Mouse (Mus musculus) hindbrain, embryonic 10.5 days (tissue): ENCODE measurements around the gene Ostf1. TPM values are rescaled to one million over a fixed set of nuclear protein-coding genes. Genes with fewer than 3 reads are reported as not detected.

Experiments
- DNase-seq: peaks from one replicate; pipeline ENCODE4 v3.0.0-alpha.2; 2017; ENCODE audit warnings: low spot score
- H3K27ac ChIP-seq: fragments of 300-500 bp; sonication (generic); 2 replicates; pipeline ENCODE4 v1.5.1; 2016; ENCODE audit warnings: mild to moderate bottlenecking, moderate library complexity
- H3K27me3 ChIP-seq: fragments of 300-500 bp; sonication (generic); 2 replicates; pipeline ENCODE4 v1.6.1; 2016; ENCODE audit warnings: mild to moderate bottlenecking; ENCODE audit not compliant: poor library complexity, insufficient read depth, severe bottlenecking
- H3K36me3 ChIP-seq: fragments of 300-500 bp; sonication (generic); 2 replicates; pipeline ENCODE4 v1.6.1; 2016; ENCODE audit warnings: mild to moderate bottlenecking, moderate library complexity
- H3K4me1 ChIP-seq: fragments of 300-500 bp; sonication (generic); replicated peaks from 2 replicates; pipeline ENCODE4 v1.6.1; 2016; ENCODE audit warnings: mild to moderate bottlenecking
- H3K4me3 ChIP-seq: fragments of 300-500 bp; sonication (generic); 2 replicates; pipeline ENCODE4 v1.5.1; 2016; ENCODE audit warnings: mild to moderate bottlenecking, moderate library complexity
- H3K9me3 ChIP-seq: fragments of 300-500 bp; sonication (generic); 2 replicates; pipeline ENCODE4 v1.6.1; 2016; ENCODE audit warnings: mild to moderate bottlenecking, moderate library complexity
- WGBS: fragments of 180-500 bp; shearing (Covaris S2); methylation state at CpG from one replicate; pipeline ENCODE4 v1.1.7; 2016; 5-methylcytosine and 5-hydroxymethylcytosine counted together
- polyA plus RNA-seq: library from polyadenylated mRNA; unstranded; fragments of >200 nt; fragmentation: Nextera tagmentation; extraction: Ambion mirVana; gene quantifications from 2 replicates; pipeline ENCODE4 v1.2.1, GENCODE M21; 2016

Ostf1 gene
- polyA plus RNA-seq, 1 experiment from 2014 or later = 52.1 TPM

DNA sequence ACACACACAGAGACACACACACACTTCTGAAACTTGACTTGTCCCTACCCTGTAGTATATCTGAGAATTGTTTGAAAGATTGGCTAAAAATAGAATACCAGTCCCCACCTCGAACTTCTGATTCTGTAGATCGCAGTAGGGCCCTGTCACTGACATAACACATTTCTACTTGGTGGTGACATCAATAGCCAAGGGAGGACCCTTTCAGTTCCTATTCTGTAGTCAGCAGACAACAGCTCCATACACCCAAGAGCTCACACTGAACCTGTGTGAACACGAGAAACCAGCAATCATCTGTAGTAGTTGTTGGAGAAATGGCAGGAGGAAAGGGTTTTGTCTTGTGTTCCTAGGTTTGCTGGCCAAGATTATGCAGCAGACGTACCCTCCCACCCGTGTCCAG lies 23.4 kb upstream of the Ostf1 start:
- H3K9me3 ChIP-seq = no peaks in the 10 kb centered on the region
- peaks cover 6% of the 10 kb centered on the region for H3K4me1 ChIP-seq
- H3K27ac ChIP-seq = no peak overlapping the region
- DNase-seq = no peak
- H3K4me3 ChIP-seq = no peak overlapping the region
- H3K36me3 ChIP-seq = no peaks in the 10 kb centered on the region
- WGBS = 90% methylated on average over 5 of the region's 5 CpGs
- H3K27me3 ChIP-seq = no peaks in the 10 kb centered on the region

DNA sequence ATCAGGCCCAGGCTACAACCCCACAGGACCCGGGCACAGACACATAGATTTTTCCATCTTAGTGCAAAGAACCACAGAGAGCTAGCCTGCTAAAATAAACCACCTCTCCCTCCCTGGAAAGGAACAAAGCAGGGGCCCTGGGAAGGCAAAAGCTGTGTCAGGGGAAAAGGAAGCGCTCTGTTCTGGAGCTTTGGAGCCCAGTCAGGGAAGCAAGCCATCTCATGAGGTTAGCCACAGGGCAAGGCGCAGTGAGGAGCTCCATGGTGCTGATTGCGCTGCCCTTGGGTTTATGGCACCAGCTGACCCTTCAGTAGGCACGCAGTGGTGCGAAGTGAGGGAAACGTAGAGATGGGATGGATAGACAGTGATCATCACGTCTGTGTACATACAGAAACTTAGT lies 22.7 kb upstream of the Ostf1 start:
- H3K9me3 ChIP-seq = no peaks in the 10 kb centered on the region

DNA sequence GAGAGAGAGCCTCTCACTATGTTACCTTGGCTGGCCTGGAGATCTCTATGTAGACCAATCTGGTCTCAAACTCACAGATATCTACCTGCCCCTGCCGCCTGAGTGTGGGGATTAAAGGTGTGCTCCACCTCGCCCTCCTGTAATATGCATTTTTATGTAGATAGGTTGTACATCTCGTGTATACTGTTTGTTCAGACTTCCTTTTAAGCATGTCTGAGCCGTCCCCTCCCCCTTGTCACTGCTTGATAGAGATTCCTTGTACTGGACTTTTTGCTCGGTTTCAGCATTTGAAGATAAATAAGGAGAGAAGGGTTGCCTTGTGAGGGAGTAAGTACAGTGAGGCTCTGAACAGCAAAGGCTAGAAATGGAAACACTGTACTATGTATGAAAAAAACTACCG lies 21.4 kb upstream of the Ostf1 start:
- WGBS = 84% methylated on average over 6 of the region's 6 CpGs
- DNase-seq = no peak
- Histone ChIP-seq H3K9me3 (no peaks in the 10 kb centered on the region), H3K27ac (no peak overlapping the region), H3K4me3 (no peak overlapping the region), H3K27me3 (no peaks in the 10 kb centered on the region), H3K4me1 (peaks cover 6% of the 10 kb centered on the region), H3K36me3 (no peaks in the 10 kb centered on the region)

More for the DNA sequence above, 22.7 kb upstream of the Ostf1 start:
- no peaks in the 10 kb centered on the region for H3K36me3 ChIP-seq
- 93% methylated on average over 8 of the region's 8 CpGs for WGBS
- H3K27me3 ChIP-seq = no peaks in the 10 kb centered on the region
- no peak for DNase-seq
- H3K4me1 ChIP-seq = peaks cover 6% of the 10 kb centered on the region
- H3K4me3 ChIP-seq = no peak overlapping the region
- H3K27ac ChIP-seq = no peak overlapping the region

DNA sequence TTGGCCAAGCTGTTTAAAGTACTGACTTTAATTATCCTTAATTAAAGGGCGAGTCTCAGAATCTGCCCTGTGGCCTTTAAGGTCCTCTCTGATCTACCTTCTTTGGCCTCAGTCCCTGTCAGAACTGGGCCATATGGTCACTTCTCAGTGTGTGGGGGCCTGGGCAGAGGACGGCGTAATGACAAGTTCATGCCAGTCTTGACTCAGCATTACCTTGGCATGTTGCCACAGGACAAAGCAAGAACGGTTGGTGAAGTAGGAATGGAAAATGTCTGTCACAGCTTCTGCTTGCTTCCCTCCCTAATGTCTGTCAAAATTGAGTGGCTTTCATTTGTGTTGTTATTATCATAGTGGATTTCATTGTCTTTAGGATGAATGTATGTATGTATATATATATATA lies 21.0 kb upstream of the Ostf1 start:
- 84% methylated on average over 4 of the region's 4 CpGs for WGBS
- H3K27ac ChIP-seq = no peak overlapping the region
- peaks cover 6% of the 10 kb centered on the region for H3K4me1 ChIP-seq
- H3K4me3 ChIP-seq = no peak overlapping the region
- H3K9me3 ChIP-seq = no peaks in the 10 kb centered on the region
- no peak for DNase-seq
- H3K27me3 ChIP-seq = no peaks in the 10 kb centered on the region
- no peaks in the 10 kb centered on the region for H3K36me3 ChIP-seq

DNA sequence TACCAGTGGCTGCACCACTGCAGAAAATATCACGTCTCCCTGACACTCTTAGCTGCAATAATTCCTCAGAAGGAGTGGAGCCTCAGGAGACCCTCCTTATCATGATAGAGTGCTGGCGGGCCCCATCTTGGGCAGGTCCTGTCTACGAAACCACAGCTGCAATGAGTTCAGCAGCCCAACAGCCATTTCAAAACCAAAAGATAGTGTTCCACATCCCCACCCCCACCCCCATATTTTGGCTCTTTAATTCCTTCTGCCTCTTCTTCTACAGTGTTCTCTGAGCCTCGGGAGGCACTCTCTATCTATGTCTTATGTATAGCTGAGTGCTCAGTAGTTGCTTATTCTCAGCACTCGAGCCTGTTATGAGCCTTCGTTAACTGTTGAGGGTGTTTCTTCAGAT lies 18.9 kb upstream of the Ostf1 start:
- Histone ChIP-seq H3K36me3 (no peaks in the 10 kb centered on the region), H3K27ac (no peak overlapping the region), H3K9me3 (no peaks in the 10 kb centered on the region), H3K27me3 (no peaks in the 10 kb centered on the region), H3K4me3 (no peak overlapping the region), H3K4me1 (peaks cover 6% of the 10 kb centered on the region)
- DNase-seq = no peak
- 86% methylated on average over 6 of the region's 6 CpGs for WGBS

DNA sequence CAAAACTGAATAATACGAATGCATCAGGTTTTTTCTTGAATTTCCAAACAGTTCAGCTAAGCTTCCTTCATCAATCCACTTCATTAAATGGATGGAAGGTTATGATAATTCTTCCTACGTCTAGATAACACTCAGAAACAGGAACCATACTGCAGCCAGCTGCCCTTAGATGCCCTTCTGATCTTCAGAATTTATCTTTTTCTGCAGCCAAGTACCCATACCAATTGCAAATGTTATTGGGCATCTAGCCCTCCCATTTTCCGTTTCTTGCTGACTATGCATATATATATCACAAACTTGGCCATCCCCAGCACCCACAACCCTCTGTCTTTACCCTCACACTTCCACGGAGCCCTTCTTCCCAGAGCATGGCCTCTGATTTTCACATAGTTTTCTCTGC lies 18.3 kb upstream of the Ostf1 start:
- no peak for DNase-seq
- peaks cover 6% of the 10 kb centered on the region for H3K4me1 ChIP-seq
- no peak overlapping the region for H3K27ac ChIP-seq
- 93% methylated on average over 4 of the region's 4 CpGs for WGBS
- H3K4me3 ChIP-seq = no peak overlapping the region
- H3K36me3 ChIP-seq = no peaks in the 10 kb centered on the region
- H3K27me3 ChIP-seq = no peaks in the 10 kb centered on the region
- H3K9me3 ChIP-seq = no peaks in the 10 kb centered on the region

DNA sequence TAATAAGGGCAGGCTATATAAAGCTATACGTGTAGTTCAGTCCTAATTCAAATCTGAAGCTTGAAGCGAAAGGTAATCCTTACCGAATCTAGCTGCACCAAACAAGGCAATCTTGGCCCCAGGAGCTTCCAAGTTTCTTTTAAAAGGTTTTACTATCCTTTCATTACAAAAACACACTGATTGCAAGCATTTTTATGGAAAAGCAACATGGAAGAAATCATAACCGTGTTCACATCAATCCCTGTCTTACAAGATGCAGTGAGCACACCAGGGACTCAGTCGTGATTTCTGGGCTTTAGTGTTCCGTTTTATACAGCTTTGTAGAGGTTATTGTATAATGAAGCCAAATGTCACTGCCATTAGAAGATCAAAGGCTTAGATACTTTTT lies 16.9 kb upstream of the Ostf1 start:
- peaks cover 6% of the 10 kb centered on the region for H3K4me1 ChIP-seq

DNA sequence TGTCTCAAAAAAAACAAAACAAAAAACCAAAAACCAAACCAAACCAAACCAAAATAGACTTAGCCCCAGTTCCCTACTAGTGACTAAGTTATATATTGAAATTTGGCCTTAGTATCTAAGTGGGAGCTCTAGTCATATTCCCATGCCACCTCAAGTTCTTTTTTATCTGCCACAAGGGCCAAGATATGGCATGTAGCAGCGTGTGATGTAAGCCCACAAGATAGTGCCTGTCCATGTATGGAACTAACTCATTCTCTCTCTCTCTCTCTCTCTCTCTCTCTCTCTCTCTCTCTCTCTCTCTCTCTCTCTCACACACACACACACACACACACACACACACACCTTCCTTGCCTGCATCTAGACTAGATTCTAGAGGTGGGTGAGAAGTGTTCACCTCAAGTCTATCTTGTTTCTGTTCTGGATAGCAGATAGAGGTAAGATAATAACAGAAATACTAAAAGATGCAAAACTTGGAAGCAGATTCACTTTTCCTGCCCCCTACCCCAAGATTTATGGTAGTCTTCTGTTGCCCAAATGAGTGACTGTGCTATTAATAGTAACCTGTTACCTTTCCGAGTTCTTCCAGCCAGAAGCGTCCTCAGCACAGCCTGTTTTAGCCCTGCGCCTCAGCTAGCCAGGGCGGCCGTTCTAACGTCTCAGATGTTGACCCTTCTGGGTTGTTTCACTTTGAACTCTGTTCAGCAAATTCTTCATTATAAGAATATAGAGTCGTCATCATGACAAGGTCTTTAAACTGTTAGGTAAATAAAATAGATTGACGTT lies 16.3 kb upstream of the Ostf1 start:
- H3K9me3 ChIP-seq = no peaks in the 10 kb centered on the region
- no peak for DNase-seq
- H3K4me3 ChIP-seq = no peak overlapping the region
- peaks cover 11% of the 10 kb centered on the region for H3K4me1 ChIP-seq
- no peak overlapping the region for H3K27ac ChIP-seq
- H3K36me3 ChIP-seq = no peaks in the 10 kb centered on the region
- 79% methylated on average over 9 of the region's 9 CpGs for WGBS
- H3K27me3 ChIP-seq = no peaks in the 10 kb centered on the region; the same call in 1 of the 2 replicates

More for the DNA sequence above, 16.9 kb upstream of the Ostf1 start:
- Histone ChIP-seq H3K36me3 (no peaks in the 10 kb centered on the region), H3K9me3 (no peaks in the 10 kb centered on the region), H3K4me3 (no peak overlapping the region), H3K27me3 (no peaks in the 10 kb centered on the region), H3K27ac (no peak overlapping the region)
- DNase-seq = no peak
- WGBS = 86% methylated on average over 6 of the region's 6 CpGs

DNA sequence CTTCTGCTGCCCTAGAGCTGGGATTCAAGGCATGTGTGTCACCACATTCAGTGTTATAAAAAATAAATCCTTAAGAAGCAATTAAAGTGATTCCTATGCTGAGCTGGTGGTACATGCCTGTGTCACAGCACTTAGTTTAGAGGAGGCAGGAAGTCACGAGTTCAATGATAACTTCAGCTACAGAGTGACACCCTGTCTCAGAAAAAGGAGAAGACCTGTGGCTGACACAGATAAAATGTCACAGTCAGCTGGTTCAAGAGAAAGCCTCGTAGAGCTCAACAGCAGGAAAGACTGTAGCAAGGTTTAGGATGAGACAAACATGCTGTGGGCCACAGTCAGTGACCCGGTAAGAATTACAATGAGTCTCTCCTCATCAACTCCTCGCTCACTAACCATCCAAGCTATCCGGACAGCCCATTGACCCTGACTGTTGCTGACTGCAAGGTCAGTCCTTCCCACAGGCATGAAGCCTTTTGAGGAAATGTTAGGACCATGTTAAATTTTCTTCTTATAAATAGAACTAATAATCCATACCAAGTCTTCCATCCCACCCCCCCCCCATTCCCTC lies 15.3 kb upstream of the Ostf1 start:
- Histone ChIP-seq H3K4me1 (peaks cover 11% of the 10 kb centered on the region), H3K36me3 (no peaks in the 10 kb centered on the region), H3K4me3 (no peak overlapping the region), H3K27ac (no peak overlapping the region), H3K9me3 (no peaks in the 10 kb centered on the region), H3K27me3 (no peaks in the 10 kb centered on the region; the same call in 1 of the 2 replicates)
- DNase-seq = no peak
- 48% methylated on average over 5 of the region's 5 CpGs for WGBS

DNA sequence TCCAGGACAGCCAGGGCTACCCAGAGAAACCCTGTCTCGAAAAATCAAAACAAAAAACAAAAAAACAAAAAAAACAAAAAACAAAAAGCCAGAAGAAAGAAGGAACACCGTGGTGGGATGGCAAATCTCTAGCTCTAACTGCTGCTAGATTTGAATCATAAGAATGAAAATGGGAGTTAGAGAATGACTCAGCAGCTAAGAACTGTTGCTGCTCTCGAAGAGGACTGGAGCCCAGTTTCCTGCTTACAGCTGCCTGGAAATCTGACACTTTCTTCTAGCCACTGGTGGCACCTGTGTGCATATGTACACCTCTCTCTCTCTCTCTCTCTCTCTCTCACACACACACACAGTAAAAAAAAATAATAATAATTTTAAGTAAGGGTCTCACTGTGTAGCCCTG lies 14.8 kb upstream of the Ostf1 start:
- Histone ChIP-seq H3K36me3 (no peaks in the 10 kb centered on the region), H3K4me1 (peaks cover 11% of the 10 kb centered on the region), H3K27me3 (no peaks in the 10 kb centered on the region; the same call in 1 of the 2 replicates), H3K27ac (no peak overlapping the region), H3K4me3 (no peak overlapping the region), H3K9me3 (no peaks in the 10 kb centered on the region)
- 70% methylated on average over 3 of the region's 3 CpGs for WGBS
- no peak for DNase-seq

DNA sequence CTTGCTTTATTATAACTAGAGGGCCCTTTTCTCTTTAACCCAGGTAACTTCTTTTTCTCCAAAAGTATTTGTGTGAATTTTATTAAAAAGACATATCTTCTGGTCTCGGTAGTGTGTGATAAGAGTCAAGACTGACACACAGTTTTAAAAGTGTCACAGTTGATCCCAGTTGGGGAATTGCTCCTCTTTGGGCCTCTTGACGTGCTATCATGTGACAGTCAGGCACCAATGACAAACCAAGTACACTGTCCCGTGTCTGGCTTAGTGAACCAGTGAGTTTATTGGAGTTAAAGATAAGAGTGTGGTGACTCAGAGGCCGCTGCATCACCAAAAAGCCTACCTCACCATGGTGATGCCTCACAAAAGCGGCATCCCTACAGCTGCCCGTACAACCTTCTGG lies 12.5 kb upstream of the Ostf1 start:
- Histone ChIP-seq H3K4me1 (peaks cover 5% of the 10 kb centered on the region; the same call in 1 of the 2 replicates), H3K4me3 (no peak overlapping the region), H3K27me3 (no peaks in the 10 kb centered on the region; the same call in 1 of the 2 replicates), H3K9me3 (no peaks in the 10 kb centered on the region), H3K36me3 (no peaks in the 10 kb centered on the region), H3K27ac (no peak overlapping the region)
- no peak for DNase-seq
- WGBS = 84% methylated on average over 6 of the region's 6 CpGs

DNA sequence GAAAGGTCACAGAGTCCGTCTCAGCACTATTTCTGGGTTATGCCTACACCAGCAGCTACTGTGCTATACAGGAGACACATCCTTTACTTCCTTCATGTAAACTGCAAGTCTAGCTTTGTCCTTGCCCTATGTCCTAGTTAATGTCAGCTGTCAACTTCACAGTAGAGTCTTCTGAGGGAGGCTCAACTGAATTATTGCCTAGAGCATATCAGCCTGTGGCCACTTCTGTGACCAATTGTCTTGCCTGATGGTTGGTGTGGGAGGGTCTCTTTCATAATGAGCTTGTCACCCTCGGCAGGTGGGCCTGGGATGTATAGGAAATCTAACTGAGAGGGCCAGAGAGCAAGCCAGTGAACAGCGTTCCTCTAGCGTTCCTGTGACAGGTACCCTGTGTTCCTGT lies 11.8 kb upstream of the Ostf1 start:
- no peak for DNase-seq
- no peak overlapping the region for H3K27ac ChIP-seq
- no peak overlapping the region for H3K4me3 ChIP-seq
- H3K27me3 ChIP-seq = no peaks in the 10 kb centered on the region; the same call in 1 of the 2 replicates
- no peaks in the 10 kb centered on the region for H3K36me3 ChIP-seq
- H3K9me3 ChIP-seq = no peaks in the 10 kb centered on the region
- H3K4me1 ChIP-seq = peaks cover 5% of the 10 kb centered on the region; the same call in 1 of the 2 replicates
- 48% methylated on average over 4 of the region's 4 CpGs for WGBS

DNA sequence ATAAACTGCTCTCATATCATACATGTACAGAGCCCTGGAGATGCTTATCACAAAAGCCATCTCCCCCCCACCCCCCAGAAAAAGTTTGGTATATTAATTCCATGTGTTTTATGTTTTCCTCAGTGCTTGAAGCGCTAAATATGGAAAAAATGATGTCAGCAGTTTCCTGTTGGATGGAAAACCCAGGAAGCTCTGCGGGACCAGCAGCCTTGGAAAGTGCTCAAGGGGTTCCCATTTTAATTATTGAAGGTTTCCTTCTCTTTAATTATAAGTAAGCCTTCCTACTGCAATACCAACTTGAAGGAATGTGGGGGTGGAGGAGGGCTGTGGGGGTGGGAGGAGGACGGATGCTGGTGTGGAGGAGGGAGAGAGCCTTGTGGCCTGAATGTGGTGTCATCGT lies 9.4 kb upstream of the Ostf1 start:
- Histone ChIP-seq H3K36me3 (no peaks in the 10 kb centered on the region), H3K27ac (no peak overlapping the region), H3K4me1 (peaks cover 5% of the 10 kb centered on the region; the same call in 1 of the 2 replicates), H3K9me3 (no peaks in the 10 kb centered on the region), H3K27me3 (no peaks in the 10 kb centered on the region; the same call in 1 of the 2 replicates), H3K4me3 (no peak overlapping the region)
- no peak for DNase-seq
- 80% methylated on average over 4 of the region's 4 CpGs for WGBS
